Mouse (Mus musculus): ENCODE measurements at regions not wholly inside any gene's neighbourhood (a gene's known extent, or its start where the extent isn't known, plus 50 kb on each side); places are given as distances from the start of the nearest gene placed in this dataset.

GRCm38 (mm10) chr14:114842327-114842726, 249.7 kb upstream of the Gpc5 start:
- no peak for TF ChIP-seq POLR2A (IDR thresholded peaks at IDR 0.05; ENCODE audit: control insufficient read depth in 1 of 2, insufficient read depth in 1 of 2, low read depth in 1 of 2, low read length in 2 of 2, poor library complexity in 1 of 2)
- no peak for TF ChIP-seq BHLHE40 (IDR thresholded peaks at IDR 0.05; ENCODE audit: borderline replicate concordance, low read depth, low read length)
- TF ChIP-seq CHD2 (IDR thresholded peaks at IDR 0.05; ENCODE audit: low read length): no peak
- no peak for TF ChIP-seq CTCF (IDR thresholded peaks at IDR 0.05 in 2 of 3, conservative IDR thresholded peaks at IDR 0.05 in 1 of 3; ENCODE audit: control insufficient read depth in 1 of 3, insufficient read depth in 1 of 3, low read depth in 2 of 3, low read length in 3 of 3, poor library complexity in 1 of 3, severe bottlenecking in 1 of 3)
- TF ChIP-seq HCFC1 (IDR thresholded peaks at IDR 0.05; ENCODE audit: low read depth, low read length): no peak
